Mouse (Mus musculus): ENCODE measurements at regions not wholly inside any gene's neighbourhood (a gene's known extent, or its start where the extent isn't known, plus 50 kb on each side); places are given as distances from the start of the nearest gene placed in this dataset.

DNA sequence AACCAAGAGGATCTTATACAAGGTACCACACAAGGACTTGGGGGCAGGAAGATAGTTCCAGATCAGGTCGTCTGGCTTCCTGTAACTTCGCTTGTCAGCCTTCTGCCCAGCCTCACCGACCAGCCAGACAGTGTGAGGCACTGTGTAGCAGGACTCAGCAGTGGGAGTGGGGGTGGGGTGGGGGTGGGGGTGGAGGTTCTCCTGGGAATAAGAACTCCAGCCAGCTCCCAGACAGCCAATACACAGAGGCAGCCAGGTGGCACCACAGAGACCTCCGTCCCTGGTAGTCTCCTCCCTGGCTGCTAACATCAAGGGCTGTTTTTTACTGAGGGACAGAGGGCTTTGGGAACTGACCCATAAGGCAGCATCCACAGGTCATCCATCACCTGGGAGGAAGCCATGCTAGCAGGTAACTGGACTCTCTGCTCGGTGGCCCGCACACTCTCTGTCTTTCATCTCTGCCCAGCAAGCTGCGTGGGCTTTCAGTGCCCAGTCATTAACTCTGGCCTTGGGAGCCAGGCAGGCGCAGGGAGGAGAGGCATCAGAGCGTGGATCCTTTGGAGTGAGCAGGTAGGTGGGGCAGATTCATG, 60.3 kb upstream of the Wnt4 start:
- DNase-seq: no peak

DNA sequence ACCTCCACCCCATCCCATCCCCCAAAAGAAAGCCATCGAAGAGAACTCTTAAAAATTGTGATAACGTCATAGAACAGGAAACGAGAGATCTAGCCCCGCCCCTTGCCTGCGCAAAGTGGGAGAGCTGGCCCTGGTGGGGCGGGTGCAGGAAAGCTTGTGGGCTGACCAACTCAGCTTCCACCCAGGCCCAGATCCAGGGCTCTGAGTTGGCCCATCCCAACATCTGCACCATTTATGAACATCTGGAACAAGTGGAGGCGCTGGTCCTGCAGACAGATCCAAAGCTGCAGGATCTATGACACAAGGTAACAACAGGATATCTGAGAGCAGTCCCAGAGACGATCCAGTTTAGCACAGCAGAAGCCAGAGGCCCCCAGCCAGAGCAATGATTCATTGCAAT, 62.7 kb upstream of the Wnt4 start:
- no peak for DNase-seq

DNA sequence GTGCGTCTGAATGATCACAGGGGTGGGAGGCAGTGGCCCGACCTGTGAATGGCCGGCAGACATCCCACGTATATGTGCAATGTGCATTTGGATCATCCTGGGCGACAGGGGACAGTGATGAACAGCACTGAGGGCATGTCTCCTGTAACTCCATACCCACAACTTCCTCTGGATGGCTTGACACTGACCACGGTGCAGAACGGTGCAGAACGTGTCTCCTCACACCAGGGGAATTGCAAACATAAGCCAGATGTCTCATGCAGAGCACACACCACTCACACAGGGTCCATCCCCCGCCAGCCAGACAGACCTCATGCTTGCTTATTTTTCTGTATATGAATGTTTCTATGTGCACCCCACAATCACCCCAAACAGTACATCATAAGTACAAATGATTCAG, 64.4 kb upstream of the Wnt4 start:
- no peak for DNase-seq

DNA sequence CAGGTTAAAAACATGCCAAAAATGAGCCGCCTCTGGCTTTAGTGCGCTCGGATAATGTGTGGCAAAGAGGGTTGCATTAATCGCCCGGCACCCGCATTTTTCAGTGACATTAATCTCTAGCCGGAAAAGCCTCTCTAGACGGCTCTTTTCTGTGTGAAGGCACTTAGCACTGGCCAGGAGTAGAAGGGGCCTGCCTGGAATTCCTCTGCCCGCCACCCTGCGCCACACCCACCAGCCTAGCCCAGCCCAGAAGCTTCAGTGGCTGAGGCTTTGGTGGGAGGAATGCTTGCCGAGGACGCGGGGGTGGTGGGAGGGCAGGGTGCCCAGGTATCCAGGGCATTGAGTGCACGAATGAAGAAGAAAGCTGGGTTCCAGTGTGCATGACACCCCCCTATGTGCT, 65.2 kb upstream of the Wnt4 start:
- peak; percentile 59 for DNase-seq

DNA sequence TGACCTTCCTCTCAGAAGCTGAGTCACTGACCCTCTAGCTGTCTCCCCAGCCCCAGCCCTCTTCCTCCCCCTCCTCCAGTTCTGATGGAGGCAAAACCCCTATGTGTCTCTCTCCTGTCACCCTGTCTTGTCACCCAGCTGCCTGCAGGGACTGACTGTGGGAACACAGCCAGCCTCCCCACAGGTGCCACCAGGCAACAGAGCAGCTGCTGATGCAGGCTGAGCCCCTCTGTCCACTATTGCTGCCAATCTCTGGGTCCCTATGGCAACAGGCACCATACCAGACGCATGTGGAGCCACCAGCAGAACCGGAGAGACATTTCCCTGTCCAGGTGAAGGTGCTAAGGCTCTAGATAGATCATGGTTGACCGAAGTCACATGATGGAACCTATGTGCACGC, 66.0 kb upstream of the Wnt4 start:
- no peak for DNase-seq

DNA sequence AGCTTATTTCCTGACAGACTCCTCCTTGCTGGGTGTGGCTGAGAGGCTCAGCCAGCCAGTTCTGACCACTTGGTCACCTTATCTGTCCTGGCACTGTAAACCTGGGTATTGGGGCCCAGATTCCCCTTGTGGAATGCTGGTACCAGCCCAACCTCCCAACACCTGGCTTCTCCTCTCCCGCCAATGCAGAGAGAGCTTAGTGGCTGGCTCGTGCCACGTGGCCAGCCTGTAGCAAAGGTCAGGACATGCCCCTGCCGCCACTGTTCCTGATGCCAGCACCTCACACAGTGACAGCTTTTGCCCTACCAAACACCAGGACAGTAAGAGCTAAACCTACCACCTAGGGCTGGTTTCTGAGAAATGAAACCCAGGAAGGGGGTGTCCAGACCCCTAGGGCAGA, 66.8 kb upstream of the Wnt4 start:
- no peak for DNase-seq

DNA sequence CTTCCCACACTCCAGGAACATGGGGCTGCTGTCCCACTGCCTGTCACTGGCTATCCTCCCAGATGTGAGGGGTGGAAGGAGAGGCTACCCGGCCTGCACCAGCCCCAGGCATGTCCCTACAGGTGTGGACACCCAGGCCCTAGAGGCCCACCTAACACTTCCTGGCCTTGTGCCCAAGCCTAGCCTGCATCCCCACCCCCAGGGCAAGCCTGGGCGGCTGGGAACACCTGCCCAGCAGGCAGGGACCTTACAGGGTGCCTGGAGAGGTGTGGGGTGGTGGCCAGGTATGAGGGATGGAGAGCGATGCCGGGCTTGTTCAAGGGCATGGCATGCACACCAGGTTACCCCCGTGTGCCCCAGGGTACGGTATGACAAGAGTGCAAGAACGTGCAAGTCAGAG, 76.3 kb upstream of the Wnt4 start:
- no peak for DNase-seq

DNA sequence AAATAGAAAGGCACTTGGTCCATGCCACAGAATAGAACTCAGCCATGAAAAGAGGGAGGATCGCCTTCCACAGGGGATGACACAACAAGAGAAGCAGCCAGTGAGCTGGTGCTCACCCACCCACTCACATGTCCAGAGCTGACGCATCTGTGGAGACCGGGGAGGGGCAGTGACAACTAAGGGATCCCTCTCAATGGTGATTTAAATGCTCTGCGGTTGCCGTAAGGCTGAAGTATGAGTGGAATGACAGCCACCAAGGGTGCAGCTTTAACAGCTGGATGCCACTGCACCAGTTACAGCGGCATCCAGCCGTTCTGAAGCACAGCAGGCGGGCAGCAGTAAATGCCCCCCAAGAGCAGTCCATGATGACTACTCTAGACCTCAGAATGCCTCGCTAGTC, 76.9 kb upstream of the Wnt4 start:
- no peak for DNase-seq

DNA sequence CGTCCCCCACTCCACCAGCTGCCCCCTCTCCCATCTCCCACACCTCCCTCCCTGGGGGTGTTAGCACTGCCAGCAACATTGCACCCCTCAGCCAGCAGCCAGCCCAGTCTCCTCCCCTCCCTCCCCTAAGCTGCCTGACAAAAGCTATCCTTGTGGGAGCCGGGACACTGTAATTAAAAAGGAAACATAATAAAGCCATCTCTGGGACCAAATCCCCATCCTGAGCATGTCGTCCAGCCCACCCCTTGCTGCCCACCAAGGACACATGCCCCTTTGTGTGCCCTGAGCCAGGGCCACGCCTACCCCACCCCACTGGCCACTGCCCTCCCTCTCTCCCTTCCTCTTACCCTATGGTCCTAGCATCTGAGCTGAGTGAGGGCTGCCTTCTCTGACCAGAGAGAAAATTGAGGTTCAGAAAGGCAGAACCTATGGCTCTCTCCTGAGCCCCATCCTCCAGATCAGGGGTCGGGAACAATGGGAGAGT, 80.8 kb upstream of the Wnt4 start:
- DNase-seq: no peak

DNA sequence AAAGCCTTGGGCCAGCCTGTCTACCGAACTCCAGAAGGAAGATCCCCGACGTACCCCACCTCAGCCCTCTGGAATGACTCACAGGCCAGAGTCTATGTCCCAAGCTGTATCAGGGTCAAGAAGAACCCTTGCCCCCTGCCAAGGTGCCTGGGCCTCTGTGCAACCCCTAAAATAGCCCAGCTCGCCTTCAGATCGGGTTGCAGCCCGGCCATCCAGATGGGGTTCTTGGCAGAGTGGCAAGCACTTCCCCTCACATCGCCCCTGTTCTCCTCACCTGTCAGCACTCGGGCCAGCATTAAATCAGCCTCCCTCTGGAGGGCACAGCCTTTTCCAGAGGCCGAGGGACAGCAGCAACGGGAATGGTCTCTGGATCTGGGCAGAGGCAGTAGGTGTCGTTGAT, 83.2 kb upstream of the Wnt4 start:
- DNase-seq: no peak

DNA sequence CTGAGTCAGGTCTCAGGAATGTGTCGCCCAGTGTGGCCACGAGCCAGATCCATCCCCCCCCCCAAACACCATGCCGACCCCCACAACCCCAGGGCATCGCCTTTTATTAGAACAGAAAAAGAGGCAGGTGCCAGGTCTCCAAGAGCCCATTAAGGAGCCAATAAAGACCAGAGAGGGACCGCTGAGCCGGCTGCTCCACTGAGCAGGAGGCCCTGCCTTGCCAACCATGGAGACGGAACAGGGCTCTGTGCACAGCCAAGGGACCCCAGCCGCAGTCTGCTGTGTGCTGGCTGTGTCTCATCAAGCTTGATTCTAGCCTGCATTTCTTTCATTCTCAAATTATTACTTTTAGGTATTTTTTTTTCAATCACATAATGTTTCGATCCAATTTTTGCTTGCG, 86.7 kb upstream of the Wnt4 start:
- DNase-seq: no peak

DNA sequence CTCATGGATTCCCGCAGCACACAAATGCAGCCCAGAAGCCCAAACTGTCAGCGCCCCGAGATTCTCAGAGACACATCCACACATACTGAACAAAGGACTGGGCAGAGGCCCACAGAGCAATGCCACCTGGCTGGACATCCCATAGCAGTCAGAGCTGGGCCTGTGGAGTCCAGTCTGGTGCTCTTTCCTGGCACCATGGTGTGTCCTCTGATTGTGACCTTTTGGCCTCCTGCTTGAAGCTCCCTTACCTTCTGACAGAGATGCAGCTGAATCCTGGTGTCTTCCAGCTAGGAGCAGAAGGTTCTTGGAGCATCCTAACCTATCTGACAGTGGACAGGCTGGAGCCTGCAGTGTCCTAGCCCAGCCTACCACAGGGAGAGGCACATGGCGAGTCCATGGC, 87.5 kb upstream of the Wnt4 start:
- no peak for DNase-seq

DNA sequence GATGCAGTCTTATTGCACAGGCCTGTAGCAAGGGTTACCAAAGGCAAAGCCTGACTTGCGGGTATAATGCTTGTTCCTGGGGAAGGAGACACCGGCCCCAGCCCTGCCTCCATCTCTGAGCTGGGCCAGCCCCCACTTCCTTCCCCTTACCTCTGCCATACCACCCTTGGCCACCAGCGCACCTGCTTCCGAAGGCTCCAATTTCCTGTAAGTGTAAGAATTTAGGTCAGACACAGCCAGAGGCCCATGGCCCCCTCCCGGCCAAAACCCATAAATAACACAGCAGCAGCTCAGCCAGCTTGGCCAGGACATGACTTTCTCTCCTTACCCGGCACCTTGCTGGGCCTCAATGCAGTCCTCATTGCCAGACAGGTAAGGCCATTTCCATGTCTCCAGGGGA, 88.2 kb upstream of the Wnt4 start:
- DNase-seq: no peak

DNA sequence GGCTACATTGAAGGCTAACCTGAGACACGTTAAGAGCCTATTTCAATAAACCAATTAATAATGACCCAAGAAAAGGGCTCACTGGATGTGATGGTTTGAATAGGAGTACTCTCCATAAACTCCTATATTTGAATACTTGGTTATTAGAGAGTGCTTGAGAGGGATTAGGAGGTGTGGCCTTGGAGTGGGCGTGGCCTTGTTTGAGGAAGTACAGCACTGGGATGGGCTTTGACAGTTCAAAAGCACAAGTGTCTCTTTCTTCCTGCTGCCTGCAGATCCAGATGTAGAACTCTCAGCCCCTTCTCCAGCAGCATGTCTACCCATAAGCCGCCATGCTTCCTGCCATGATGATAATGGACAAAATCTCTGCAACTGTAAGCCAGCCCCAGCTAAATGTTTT, 89.7 kb upstream of the Wnt4 start:
- DNase-seq: no peak

DNA sequence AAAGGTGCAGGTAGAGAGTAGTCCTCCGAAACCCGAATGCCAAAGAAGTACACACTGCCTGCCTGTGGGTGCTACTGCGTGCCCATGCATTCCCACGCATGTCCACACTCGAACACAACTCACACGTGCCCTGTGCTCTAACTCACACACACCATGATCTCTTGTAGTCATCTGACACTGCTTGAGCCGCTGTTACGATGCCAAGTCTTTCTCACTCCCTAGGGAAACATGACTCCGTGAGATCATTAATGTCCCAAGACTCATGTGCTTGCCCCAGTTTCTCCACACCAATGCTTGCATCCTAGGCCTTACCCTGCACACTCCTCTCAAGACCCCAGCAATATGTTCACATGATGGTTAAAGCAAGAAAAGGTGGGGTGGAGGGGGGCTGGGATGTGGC, 90.2 kb upstream of the Wnt4 start:
- no peak for DNase-seq

DNA sequence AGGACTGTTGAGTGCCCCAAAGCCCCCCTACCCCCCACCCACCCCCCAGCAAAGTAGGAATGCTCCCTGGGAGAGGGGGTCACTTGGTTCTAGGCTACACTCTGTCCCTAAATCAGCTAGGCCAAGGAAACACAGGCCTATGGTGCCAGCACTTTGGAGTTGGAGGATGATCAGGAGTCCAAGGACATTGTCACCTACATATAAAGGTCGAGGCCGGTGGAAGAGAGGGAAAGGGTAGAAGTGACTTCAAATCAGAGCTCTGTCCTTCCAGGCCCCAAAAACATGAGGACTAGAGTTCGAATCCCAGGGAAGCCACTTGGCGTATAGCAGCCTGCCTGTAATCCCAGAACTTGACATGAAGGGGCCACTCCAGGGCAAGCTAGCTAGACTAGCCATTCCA, 92.3 kb upstream of the Wnt4 start:
- DNase-seq: no peak

DNA sequence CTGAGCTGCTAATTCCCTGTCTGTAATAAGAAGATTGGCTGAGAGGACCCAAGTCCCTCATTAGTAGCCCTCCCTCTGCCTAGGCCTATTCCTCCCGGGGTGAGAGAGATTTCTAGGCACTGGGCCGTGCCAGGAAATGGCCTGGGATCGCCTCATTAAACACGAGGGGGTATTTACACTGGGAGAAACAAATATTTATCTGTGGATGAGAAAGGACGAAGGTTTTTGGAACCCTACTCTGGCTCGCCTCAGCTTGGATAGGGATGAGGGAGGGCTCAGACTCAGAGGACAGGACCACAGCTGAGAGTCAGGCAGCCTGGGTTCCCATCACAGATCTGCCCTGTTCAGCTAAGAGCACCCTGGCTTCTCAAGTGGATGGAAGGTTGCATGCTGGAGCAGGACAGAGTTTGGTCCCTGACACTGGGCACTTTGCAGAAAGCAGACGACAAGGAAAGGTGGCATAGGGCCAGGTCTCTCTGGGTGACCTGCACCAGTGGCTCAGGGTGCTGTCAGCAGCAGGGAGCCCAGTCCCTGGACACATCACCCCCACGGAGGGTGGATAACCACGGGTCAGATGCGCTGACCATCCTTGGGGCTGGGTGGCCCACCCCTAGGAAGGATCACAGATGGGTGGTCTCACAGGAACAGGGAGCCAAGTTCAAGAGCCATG, 94.0 kb upstream of the Wnt4 start:
- peak; percentile 79 for DNase-seq

DNA sequence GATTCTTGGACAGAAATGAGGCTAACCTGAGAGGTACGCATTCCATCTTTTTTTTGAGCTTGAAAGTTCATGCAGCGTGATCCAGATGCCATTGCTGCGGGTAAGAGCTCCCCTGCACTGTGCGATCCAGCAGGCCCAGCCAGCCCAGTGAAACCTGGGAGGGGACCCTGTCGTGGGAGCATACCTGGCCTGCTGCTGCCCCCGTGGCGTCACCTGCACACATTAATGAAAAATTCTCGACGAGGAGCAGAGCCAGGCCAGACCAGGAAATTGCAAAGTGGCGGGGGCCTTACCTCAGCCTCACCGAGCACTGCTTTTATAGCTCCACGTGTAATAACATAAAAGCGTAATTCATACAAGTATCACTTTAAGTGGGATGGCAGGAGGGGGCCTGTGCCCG, 94.7 kb upstream of the Wnt4 start:
- DNase-seq: no peak

DNA sequence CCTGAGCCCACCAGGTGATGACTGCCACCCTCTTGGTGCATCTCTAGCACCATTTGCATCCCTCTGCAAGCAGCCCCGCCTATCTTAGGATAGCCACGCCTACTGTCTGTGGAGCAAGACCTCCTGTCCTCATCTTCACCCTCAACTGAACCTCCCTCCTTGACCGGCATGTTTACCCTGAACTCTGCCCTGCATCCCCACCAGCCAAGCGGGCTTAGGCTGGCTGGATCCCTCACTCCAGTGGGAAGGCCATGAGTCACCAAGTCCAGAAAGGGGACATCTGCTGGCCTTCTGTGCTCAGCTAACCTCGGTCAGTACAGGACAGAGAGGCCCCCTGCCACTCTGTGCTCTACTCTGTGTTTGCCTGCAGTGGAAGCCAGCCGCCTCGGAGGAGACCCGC, 96.0 kb upstream of the Wnt4 start:
- peak; percentile 62 for DNase-seq

DNA sequence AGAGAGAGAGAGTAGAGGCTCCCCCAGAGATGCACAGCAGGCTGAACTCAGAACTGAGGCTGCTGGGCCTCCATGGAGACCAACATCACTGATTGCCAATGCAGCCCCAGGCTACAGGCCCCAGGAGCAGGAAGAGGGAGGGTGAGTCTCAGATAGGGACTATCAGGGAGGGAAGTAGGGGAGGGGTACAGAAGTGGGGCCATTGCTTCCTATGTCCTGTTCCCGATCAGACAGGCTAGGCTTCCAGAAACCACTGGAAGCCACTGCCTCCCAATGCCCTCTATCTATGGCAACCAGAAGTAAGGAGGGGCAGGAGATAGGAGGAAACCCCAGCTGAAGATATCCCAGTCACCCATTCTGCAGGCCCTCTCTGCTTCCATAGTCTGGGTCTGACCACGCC, 97.2 kb upstream of the Wnt4 start:
- no peak for DNase-seq

DNA sequence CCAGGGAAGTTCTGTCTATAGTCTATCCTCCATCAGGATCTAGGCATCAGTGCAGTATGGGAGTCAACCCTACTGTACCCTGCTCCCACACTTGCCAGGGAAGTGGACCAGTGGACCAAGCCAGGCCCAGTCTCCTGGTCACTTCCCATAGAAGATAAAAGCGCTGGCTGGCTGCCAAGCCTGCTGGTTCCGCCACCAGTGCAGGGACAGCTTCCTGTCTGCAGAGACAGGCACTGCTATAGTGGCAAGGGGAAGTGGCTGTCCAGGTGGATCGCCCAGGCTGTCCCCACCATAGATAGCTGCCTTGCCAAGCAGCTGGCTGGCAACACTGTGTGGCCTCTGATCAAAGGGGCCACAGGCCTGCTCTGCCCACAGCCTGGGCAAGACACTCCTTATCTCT, 98.5 kb upstream of the Wnt4 start:
- peak; percentile 85 for DNase-seq

DNA sequence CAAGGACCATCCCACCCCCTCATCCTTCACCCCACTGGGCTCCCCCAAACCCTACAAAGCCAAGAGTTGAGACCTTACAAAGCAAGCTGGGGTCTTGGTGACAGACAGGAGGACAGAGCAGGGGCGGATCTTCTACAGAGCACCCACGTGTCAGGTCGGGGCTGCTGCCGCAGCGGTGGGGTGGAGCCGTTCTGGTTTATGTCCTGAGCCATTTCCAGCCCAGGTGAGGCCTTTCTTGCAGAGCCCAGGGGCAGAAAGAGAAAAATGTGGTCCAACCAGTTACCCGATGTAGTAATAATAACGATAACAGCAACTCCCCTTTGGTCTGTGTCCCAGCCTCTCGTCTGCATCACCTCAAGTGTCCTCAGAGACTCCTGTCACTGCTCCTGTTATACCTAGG, 112.4 kb upstream of the Wnt4 start:
- DNase-seq: peak; percentile 52

DNA sequence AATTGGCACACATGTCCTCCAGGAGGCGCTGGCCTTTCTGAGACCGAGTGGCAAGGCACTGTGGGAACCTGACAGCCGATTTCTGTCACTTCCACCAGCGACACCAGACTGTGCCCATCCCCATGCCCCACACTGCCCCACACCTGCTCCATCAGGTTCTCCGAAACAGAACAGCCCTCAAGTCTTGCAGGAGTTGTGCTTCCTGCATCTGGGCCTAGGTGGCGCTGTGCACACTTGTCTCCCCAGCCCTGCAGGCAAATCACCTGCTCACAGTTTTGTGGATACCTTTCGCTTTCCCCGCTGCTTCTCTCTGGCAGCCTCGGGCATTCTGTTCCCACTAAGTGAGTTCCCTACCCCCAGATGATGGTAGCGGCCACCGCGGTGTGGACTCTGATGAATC, 112.9 kb upstream of the Wnt4 start:
- DNase-seq: peak; percentile 86

DNA sequence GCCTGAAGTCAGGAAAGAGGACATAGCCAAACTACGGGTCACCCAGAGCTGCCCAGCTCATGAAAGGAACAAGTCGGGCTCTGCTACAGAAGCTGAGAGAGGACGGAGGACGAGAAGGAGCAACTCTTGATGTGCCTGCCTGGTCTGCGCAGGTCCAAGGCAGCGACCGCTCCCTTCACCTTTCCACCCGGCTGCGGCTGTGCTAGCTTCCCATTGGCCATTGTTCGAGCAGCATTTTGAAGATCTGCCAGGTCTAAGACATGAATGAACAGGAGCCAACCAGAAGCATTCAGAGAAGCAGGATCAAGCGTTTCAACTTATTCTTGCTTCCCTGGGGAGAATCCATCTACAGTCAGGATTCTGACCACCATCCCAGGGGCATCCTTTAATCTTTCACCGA, 113.3 kb upstream of the Wnt4 start:
- no peak for DNase-seq

DNA sequence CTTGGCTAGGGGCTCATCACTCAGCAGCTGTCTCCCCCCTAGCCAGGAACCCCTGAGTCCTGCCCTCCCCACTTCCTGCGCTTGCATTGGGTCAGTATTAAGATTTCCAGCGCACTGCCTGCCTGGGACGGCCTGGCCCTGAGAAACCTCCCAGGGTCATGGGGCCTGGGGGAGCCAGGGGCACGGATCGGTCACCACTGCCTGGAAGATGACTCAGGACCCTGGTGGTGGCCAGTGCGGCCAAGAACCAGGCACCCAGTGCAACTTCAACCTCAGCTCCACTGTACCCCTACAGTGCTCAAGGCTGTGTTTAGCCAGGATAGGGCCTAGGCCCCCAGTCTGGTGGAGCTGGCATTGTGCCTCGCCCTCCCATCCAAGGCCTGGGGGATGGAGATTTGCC, 111.9 kb upstream of the Zbtb40 start:
- DNase-seq: no peak
